Mouse (Mus musculus) heart, embryonic 10.5 days (tissue): Measurements from ENCODE around the gene Zan. TPM values are rescaled to one million over a fixed set of nuclear protein-coding genes. Genes with fewer than 3 reads are reported as not detected.

Experiments used
- DNase-seq: peaks from one replicate; pipeline ENCODE4 v3.0.0-alpha.2; 2017; ENCODE audit warnings: low spot score
- H3K27ac ChIP-seq: fragments of 300-500 bp; sonication (generic); 2 replicates; pipeline ENCODE4 v1.5.1; 2016; ENCODE audit warnings: mild to moderate bottlenecking
- H3K27me3 ChIP-seq: fragments of 300-500 bp; sonication (generic); 2 replicates; pipeline ENCODE4 v1.6.1; 2016; ENCODE audit warnings: mild to moderate bottlenecking; ENCODE audit not compliant: poor library complexity, insufficient read depth, severe bottlenecking
- H3K36me3 ChIP-seq: fragments of 300-500 bp; sonication (generic); 2 replicates; pipeline ENCODE4 v1.6.1; 2016; ENCODE audit warnings: mild to moderate bottlenecking, moderate library complexity
- H3K4me1 ChIP-seq: fragments of 300-500 bp; sonication (generic); 2 replicates; pipeline ENCODE4 v1.6.1; 2016; ENCODE audit warnings: mild to moderate bottlenecking
- H3K4me3 ChIP-seq: fragments of 300-500 bp; sonication (generic); 2 replicates; pipeline ENCODE4 v1.5.1; 2016; ENCODE audit warnings: mild to moderate bottlenecking, moderate library complexity
- H3K9me3 ChIP-seq: fragments of 300-500 bp; sonication (generic); 2 replicates; pipeline ENCODE4 v1.6.1; 2016; ENCODE audit warnings: mild to moderate bottlenecking, moderate library complexity
- WGBS: fragments of 180-500 bp; shearing (Covaris S2); methylation state at CpG from one replicate; pipeline ENCODE4 v1.1.7; 2016; 5-methylcytosine and 5-hydroxymethylcytosine counted together
- polyA plus RNA-seq: library from polyadenylated mRNA; unstranded; fragments of >200 nt; fragmentation: Nextera tagmentation; extraction: Ambion mirVana; gene quantifications from 2 replicates; pipeline ENCODE4 v1.2.1, GENCODE M21; 2016

Gene Zan
- polyA plus RNA-seq, 1 experiment from 2014 or later: 0.25 TPM

GRCm38 (mm10) chr5:137512847-137513794, 36.3 kb upstream of the Zan start:
- peaks cover 12% of the 10 kb centered on the region for H3K36me3 ChIP-seq
- 78% methylated on average over 11 of the region's 11 CpGs for WGBS
- H3K4me3 ChIP-seq: no peak overlapping the region
- no peak for DNase-seq
- H3K9me3 ChIP-seq: no peaks in the 10 kb centered on the region
- H3K27me3 ChIP-seq: no peaks in the 10 kb centered on the region
- peaks cover 44% of the 10 kb centered on the region for H3K4me1 ChIP-seq
- no peak overlapping the region for H3K27ac ChIP-seq

- H3K27me3 ChIP-seq: no peaks in the 10 kb centered on the region
- H3K36me3 ChIP-seq: 0 out of 2 replicates have a peak, but pooled peaks cover 2% of the 10 kb centered on the region
- H3K9me3 ChIP-seq: no peaks in the 10 kb centered on the region
- whole genome bisulfite sequencing: 83% methylated on average over 3 of the region's 3 CpGs
- no peak for DNase-seq
- H3K4me1 ChIP-seq: peaks cover 44% of the 10 kb centered on the region
- peak overlapping the region; percentile 99 for H3K4me3 ChIP-seq
- no peak overlapping the region; the same call in 1 of the 2 replicates for H3K27ac ChIP-seq
These were observed 34.8 kb upstream of the Zan start for GRCm38 (mm10) chr5:137511706-137512105.

- 1% methylated on average over 58 of the region's 83 CpGs for WGBS
- Histone ChIP-seq H3K9me3 (no peaks in the 10 kb centered on the region), H3K27me3 (no peaks in the 10 kb centered on the region), H3K27ac (peak overlapping the region; percentile 99), H3K4me1 (peaks cover 44% of the 10 kb centered on the region), H3K4me3 (peak overlapping the region; percentile 99), H3K36me3 (0 out of 2 replicates have a peak, but pooled peaks cover 2% of the 10 kb centered on the region)
- no peak for DNase-seq
These were observed 33.9 kb upstream of the Zan start for GRCm38 (mm10) chr5:137510573-137511390.

GRCm38 (mm10) chr5:137510014-137510501, 33.2 kb upstream of the Zan start:
- Histone ChIP-seq H3K4me3 (peak overlapping the region; percentile 99), H3K36me3 (0 out of 2 replicates have a peak, but pooled peaks cover 2% of the 10 kb centered on the region), H3K27ac (peak overlapping the region; percentile 99), H3K4me1 (peaks cover 44% of the 10 kb centered on the region), H3K27me3 (no peaks in the 10 kb centered on the region), H3K9me3 (no peaks in the 10 kb centered on the region)
- DNase-seq: peak; percentile 91
- WGBS: 2% methylated on average over 28 of the region's 52 CpGs

- peaks cover 12% of the 10 kb centered on the region; the same call in 1 of the 2 replicates for H3K4me1 ChIP-seq
- H3K4me3 ChIP-seq: no peak overlapping the region
- WGBS: 83% methylated on average over 6 of the region's 6 CpGs
- H3K27ac ChIP-seq: no peak overlapping the region
- H3K9me3 ChIP-seq: no peaks in the 10 kb centered on the region
- H3K36me3 ChIP-seq: peaks cover 12% of the 10 kb centered on the region; the same call in 1 of the 2 replicates
- no peaks in the 10 kb centered on the region for H3K27me3 ChIP-seq
- DNase-seq: no peak
These were observed 27.2 kb upstream of the Zan start for GRCm38 (mm10) chr5:137504041-137504440.

- Histone ChIP-seq H3K9me3 (no peaks in the 10 kb centered on the region), H3K4me3 (peak overlapping the region; percentile 76), H3K27me3 (no peaks in the 10 kb centered on the region), H3K36me3 (peaks cover 12% of the 10 kb centered on the region; the same call in 1 of the 2 replicates), H3K4me1 (peaks cover 12% of the 10 kb centered on the region; the same call in 1 of the 2 replicates), H3K27ac (peak overlapping the region; percentile 97)
- 0% methylated on average over 30 of the region's 30 CpGs for WGBS
- peak; percentile 96 for DNase-seq
These were observed 25.8 kb upstream of the Zan start for GRCm38 (mm10) chr5:137502667-137503110.

- peak within 1 kb of the TSS; percentile 76 for H3K4me3 ChIP-seq
- no peaks in the 10 kb centered on the region for H3K9me3 ChIP-seq
- H3K27me3 ChIP-seq: no peaks in the 10 kb centered on the region
- H3K27ac ChIP-seq: peak within 1 kb of the TSS; percentile 97
- peaks cover 12% of the 10 kb centered on the region; the same call in 1 of the 2 replicates for H3K4me1 ChIP-seq
- H3K36me3 ChIP-seq: peaks cover 12% of the 10 kb centered on the region; the same call in 1 of the 2 replicates
- 3% methylated on average over 64 of the region's 64 CpGs for WGBS
- peak; percentile 99 for DNase-seq
These were observed 25.1 kb upstream of the Zan start, which contains the start of gene Pop7 for GRCm38 (mm10) chr5:137501709-137502666. TSS of gene Pop7 (minus strand) at chr5:137502518.

GRCm38 (mm10) chr5:137500186-137500585, 23.3 kb upstream of the Zan start:
- Histone ChIP-seq H3K27ac (no peak overlapping the region), H3K4me1 (peaks cover 12% of the 10 kb centered on the region; the same call in 1 of the 2 replicates), H3K27me3 (no peaks in the 10 kb centered on the region), H3K4me3 (no peak overlapping the region), H3K9me3 (no peaks in the 10 kb centered on the region), H3K36me3 (peaks cover 12% of the 10 kb centered on the region; the same call in 1 of the 2 replicates)
- no peak for DNase-seq
- WGBS: 88% methylated on average over 7 of the region's 7 CpGs

- H3K4me1 ChIP-seq: no peaks in the 10 kb centered on the region
- no peaks in the 10 kb centered on the region for H3K9me3 ChIP-seq
- no peak overlapping the region for H3K27ac ChIP-seq
- H3K27me3 ChIP-seq: no peaks in the 10 kb centered on the region
- H3K4me3 ChIP-seq: no peak overlapping the region
- no peak for DNase-seq
- 71% methylated on average over 13 of the region's 13 CpGs for WGBS
- H3K36me3 ChIP-seq: no peaks in the 10 kb centered on the region
These were observed 17.0 kb upstream of the Zan start for GRCm38 (mm10) chr5:137493831-137494230.

GRCm38 (mm10) chr5:137491559-137491958, 14.7 kb upstream of the Zan start:
- no peak for DNase-seq
- Histone ChIP-seq H3K36me3 (no peaks in the 10 kb centered on the region), H3K27me3 (peaks cover 7% of the 10 kb centered on the region), H3K4me1 (no peaks in the 10 kb centered on the region), H3K27ac (no peak overlapping the region), H3K4me3 (no peak overlapping the region), H3K9me3 (no peaks in the 10 kb centered on the region)
- 56% methylated on average over 4 of the region's 4 CpGs for WGBS

- Histone ChIP-seq H3K4me1 (peaks cover 9% of the 10 kb centered on the region), H3K9me3 (no peaks in the 10 kb centered on the region), H3K36me3 (no peaks in the 10 kb centered on the region), H3K27ac (no peak overlapping the region), H3K4me3 (no peak overlapping the region), H3K27me3 (peaks cover 45% of the 10 kb centered on the region)
- no peak for DNase-seq
- 79% methylated on average over 7 of the region's 7 CpGs for WGBS
These were observed 10.8 kb upstream of the Zan start for GRCm38 (mm10) chr5:137487616-137488015.

- Histone ChIP-seq H3K36me3 (no peaks in the 10 kb centered on the region), H3K27me3 (peaks cover 45% of the 10 kb centered on the region), H3K4me3 (peak overlapping the region; percentile 53), H3K27ac (no peak overlapping the region), H3K9me3 (no peaks in the 10 kb centered on the region), H3K4me1 (peaks cover 14% of the 10 kb centered on the region)
- DNase-seq: no peak
- WGBS: 4% methylated on average over 17 of the region's 17 CpGs
These were observed 8.9 kb upstream of the Zan start for GRCm38 (mm10) chr5:137485851-137486155.
